Mouse (Mus musculus) midbrain, postnatal 0 days (tissue): ENCODE results near the gene Teddm2. TPM values are rescaled to one million over a fixed set of nuclear protein-coding genes. Genes with fewer than 3 reads are reported as not detected.

Experiments used
- ATAC-seq: fragments of 200-750 bp; cut with Nextera tagmentation; 2 replicates; pipeline ENCODE4 v1.8.0; 2017; ENCODE audit warnings: moderate number of reproducible peaks, mild to moderate bottlenecking, moderate TSS enrichment, moderate library complexity; ENCODE audit not compliant: low FRiP score
- DNase-seq: peaks from one replicate; pipeline ENCODE4 v3.0.0-alpha.2; 2015; ENCODE audit warnings: low spot score
- H3K27ac ChIP-seq: fragments of 300-500 bp; sonication (generic); 2 replicates; pipeline ENCODE4 v1.5.1; 2014; ENCODE audit warnings: low read depth, mild to moderate bottlenecking, low read length, mixed read lengths
- H3K27me3 ChIP-seq: fragments of 300-500 bp; sonication (generic); 2 replicates; pipeline ENCODE4 v1.6.1; 2014; ENCODE audit warnings: low read length, control low read depth, mixed read lengths; ENCODE audit not compliant: insufficient read depth
- H3K36me3 ChIP-seq: fragments of 300-500 bp; sonication (generic); 2 replicates; pipeline ENCODE4 v1.6.1; 2014; ENCODE audit warnings: low read length, control low read depth, mixed read lengths; ENCODE audit not compliant: insufficient read depth
- H3K4me1 ChIP-seq: fragments of 300-500 bp; sonication (generic); 2 replicates; pipeline ENCODE4 v1.6.1; 2014; ENCODE audit warnings: mild to moderate bottlenecking, control low read depth, antibody characterized with exemption, low read length, mixed read lengths; ENCODE audit not compliant: insufficient read depth
- H3K4me2 ChIP-seq: fragments of 300-500 bp; sonication (generic); 2 replicates; pipeline ENCODE4 v1.6.1; 2014; ENCODE audit warnings: low read depth, mild to moderate bottlenecking, low read length, mixed read lengths; ENCODE audit not compliant: poor library complexity, severe bottlenecking
- H3K4me3 ChIP-seq: fragments of 300-500 bp; sonication (generic); 2 replicates; pipeline ENCODE4 v1.5.1; 2014; ENCODE audit warnings: low read depth, mild to moderate bottlenecking, low read length, moderate library complexity
- H3K9ac ChIP-seq: fragments of 300-500 bp; sonication (generic); replicated peaks from 2 replicates; pipeline ENCODE4 v1.6.1; 2014; ENCODE audit warnings: mild to moderate bottlenecking, low read length, moderate library complexity, mixed read lengths; ENCODE audit not compliant: poor library complexity, severe bottlenecking
- H3K9me3 ChIP-seq: fragments of 300-500 bp; sonication (generic); 2 replicates; pipeline ENCODE4 v1.6.1; 2016; ENCODE audit warnings: low read length, control low read depth
- CTCF ChIP-seq: IDR thresholded peaks from 2 replicates; pipeline ENCODE4 v1.5.1; 2016; ENCODE audit warnings: antibody characterized with exemption, mild to moderate bottlenecking
- WGBS: fragments of 180-500 bp; shearing (Covaris S2); extraction: QIAGEN DNeasy Blood & Tissue Kit; methylation state at CpG from one replicate; pipeline ENCODE4 v1.1.7; 2014; 5-methylcytosine and 5-hydroxymethylcytosine counted together
- polyA plus RNA-seq: library from polyadenylated mRNA; unstranded; fragments of >200 nt; fragmentation: Nextera tagmentation; extraction: Ambion mirVana; gene quantifications from 2 replicates; pipeline ENCODE4 v1.2.1, GENCODE M21; 2015
- total RNA-seq: library from RNA; depleted of rRNA; stranded (reverse); fragments of >200 nt; gene quantifications from 2 replicates; pipeline ENCODE4 v1.2.3, GENCODE M21; 2014

Gene Teddm2
- total and polyA plus RNA-seq, 2 experiments from 2014 or later = 0.66 to 1.7 TPM

DNA sequence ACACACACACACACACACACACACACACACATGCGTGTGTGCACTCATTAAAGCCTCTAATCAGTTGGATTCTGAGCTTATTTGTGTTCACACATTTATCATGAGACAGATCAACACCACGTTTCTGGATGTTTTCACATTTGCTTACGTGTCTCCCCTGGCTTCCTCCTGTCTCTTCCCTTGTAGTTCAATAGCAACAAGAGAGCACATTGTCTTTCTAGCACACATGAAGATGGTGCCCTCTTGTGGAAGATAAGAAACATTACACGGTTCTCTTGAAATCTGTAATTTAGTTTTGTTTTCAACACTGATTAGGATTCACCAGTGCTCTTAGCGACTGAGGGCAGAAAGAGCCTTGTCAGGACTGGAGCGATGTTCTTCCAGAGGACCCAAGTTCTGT, 53.2 kb downstream of the Teddm2 start:
- DNase-seq = peak; percentile 87
- no peaks in the 10 kb centered on the region for H3K4me1 ChIP-seq
- H3K27me3 ChIP-seq = no peaks in the 10 kb centered on the region
- 31% methylated on average over 6 of the region's 6 CpGs for WGBS
- peak; percentile 90 for TF ChIP-seq CTCF
- no peak overlapping the region for H3K9ac ChIP-seq
- no peaks in the 10 kb centered on the region for H3K36me3 ChIP-seq
- H3K4me3 ChIP-seq = no peak overlapping the region
- ATAC-seq = no peak
- no peak overlapping the region for H3K4me2 ChIP-seq
- H3K9me3 ChIP-seq = no peaks in the 10 kb centered on the region
- no peak overlapping the region for H3K27ac ChIP-seq

DNA sequence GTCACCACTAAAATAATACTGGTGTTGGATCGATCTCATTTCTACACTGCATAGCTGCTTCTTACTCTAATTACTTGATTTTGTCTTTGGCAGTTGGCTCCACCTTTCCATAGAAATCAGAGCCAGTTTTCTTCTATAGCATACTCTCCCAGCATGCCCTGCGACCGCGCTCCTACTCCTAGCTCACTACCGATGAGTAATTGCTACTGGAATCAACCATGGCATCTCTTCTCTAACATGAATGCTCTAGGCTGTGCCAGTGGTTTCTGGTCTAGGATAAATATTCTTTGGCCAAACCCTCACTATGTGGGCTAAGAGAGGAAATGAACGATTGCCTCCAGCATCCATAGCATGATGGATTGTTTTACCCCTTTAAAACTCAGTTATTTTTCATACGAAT, 53.6 kb downstream of the Teddm2 start:
- no peak overlapping the region for H3K4me3 ChIP-seq
- H3K9ac ChIP-seq = no peak overlapping the region
- no peak for TF ChIP-seq CTCF
- H3K27me3 ChIP-seq = no peaks in the 10 kb centered on the region
- H3K36me3 ChIP-seq = no peaks in the 10 kb centered on the region
- no peak overlapping the region for H3K4me2 ChIP-seq
- H3K4me1 ChIP-seq = no peaks in the 10 kb centered on the region
- H3K9me3 ChIP-seq = no peaks in the 10 kb centered on the region
- no peak overlapping the region for H3K27ac ChIP-seq
- WGBS = 96% methylated on average over 7 of the region's 7 CpGs
- DNase-seq (peak; percentile 41), ATAC-seq (no peak)

DNA sequence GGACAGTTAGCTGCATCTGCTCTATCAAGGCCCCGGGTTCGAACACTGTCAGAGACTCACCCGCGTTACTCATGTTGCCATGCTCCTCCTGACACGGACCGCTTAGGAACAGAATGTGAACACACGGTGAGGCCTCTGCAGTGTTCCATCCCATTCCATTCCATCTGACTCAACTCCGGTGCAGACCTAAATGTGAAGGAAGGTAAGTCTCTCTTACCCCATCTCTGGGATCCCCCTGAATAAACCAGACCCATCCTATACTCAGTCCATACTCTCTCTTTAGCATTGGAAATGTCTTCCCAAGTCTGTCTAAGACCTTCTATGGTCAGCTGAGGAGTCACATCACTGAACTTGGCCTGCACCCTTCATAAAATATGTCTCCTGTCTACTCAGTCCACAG, 56.0 kb downstream of the Teddm2 start, which contains the start of gene Rgsl1:
TSS of gene Rgsl1 (minus strand) at position 101 of the 400 bp plus-strand sequence.
- H3K27ac ChIP-seq = no peak within 1 kb of the TSS
- H3K27me3 ChIP-seq = no peaks in the 10 kb centered on the region
- 99% methylated on average over 8 of the region's 8 CpGs for WGBS
- no peak within 1 kb of the TSS for H3K9ac ChIP-seq
- H3K4me1 ChIP-seq = no peaks in the 10 kb centered on the region
- no peak for DNase-seq
- H3K36me3 ChIP-seq = no peaks in the 10 kb centered on the region
- no peak within 1 kb of the TSS for H3K4me2 ChIP-seq
- ATAC-seq = no peak
- no peak within 1 kb of the TSS for H3K4me3 ChIP-seq
- no peaks in the 10 kb centered on the region for H3K9me3 ChIP-seq
- TF ChIP-seq CTCF = no peak

DNA sequence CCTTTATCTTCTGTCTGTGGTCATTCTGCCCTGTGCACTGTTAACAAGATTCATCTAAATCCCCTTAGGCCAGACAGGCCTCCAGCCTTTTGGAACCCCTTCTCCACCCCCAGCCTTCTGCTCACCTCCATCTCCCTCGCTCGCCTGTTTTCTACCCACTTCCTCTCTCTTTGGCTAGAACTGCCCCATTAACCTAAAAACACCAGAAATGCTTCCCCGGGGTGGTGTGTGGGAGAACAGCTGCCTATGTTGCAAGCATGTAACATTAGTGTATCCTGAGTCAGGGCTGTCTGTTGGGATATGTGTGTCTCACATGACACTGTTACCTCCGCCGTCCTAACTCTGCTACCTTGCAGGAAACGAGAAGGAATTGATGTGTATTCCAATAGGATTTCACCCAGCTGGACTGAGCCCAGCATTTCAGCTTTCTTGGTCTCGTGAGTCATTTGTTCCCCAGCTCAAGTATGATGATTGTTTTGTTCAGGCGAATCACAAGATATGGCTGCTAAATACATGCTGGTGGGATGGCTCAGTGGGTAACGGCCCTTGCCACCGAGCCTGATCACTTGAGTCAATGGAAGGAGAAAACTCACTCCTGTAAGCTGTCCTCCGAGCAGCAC, 57.8 kb downstream of the Teddm2 start:
- ATAC-seq = no peak
- WGBS = 86% methylated on average over 11 of the region's 11 CpGs

DNA sequence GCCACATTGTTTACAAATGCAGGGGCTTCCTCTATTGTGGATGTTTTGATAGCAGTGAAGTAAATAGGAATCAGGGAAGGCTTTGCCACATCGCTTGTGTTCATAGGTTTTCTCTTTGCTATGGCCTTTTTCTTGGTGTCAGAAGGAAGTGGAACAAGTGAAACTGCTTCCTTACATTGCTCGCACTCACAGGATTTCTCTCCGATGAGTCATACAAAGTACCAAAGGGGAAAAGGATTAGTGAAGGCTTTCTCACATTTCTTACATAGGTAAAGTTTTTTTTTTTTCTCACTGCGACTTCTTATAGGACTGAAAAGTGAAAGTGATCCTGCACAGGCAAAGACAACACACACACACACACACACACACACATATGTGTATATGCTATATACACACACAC, 64.0 kb downstream of the Teddm2 start:
- H3K4me1 ChIP-seq = no peaks in the 10 kb centered on the region
- H3K27ac ChIP-seq = no peak overlapping the region
- no peak overlapping the region for H3K9ac ChIP-seq
- H3K9me3 ChIP-seq = no peaks in the 10 kb centered on the region
- TF ChIP-seq CTCF = no peak
- no peak for DNase-seq
- no peak for ATAC-seq
- H3K4me2 ChIP-seq = no peak overlapping the region
- H3K4me3 ChIP-seq = no peak overlapping the region
- WGBS = 80% methylated on average over 4 of the region's 4 CpGs
- H3K36me3 ChIP-seq = no peaks in the 10 kb centered on the region
- H3K27me3 ChIP-seq = no peaks in the 10 kb centered on the region

More for the DNA sequence above, 57.8 kb downstream of the Teddm2 start:
- no peak for DNase-seq
- no peaks in the 10 kb centered on the region for H3K27me3 ChIP-seq
- TF ChIP-seq CTCF = no peak
- no peak overlapping the region for H3K9ac ChIP-seq
- H3K4me1 ChIP-seq = no peaks in the 10 kb centered on the region
- no peaks in the 10 kb centered on the region for H3K36me3 ChIP-seq
- no peak overlapping the region for H3K4me3 ChIP-seq
- H3K9me3 ChIP-seq = no peaks in the 10 kb centered on the region
- H3K4me2 ChIP-seq = no peak overlapping the region
- no peak overlapping the region for H3K27ac ChIP-seq

DNA sequence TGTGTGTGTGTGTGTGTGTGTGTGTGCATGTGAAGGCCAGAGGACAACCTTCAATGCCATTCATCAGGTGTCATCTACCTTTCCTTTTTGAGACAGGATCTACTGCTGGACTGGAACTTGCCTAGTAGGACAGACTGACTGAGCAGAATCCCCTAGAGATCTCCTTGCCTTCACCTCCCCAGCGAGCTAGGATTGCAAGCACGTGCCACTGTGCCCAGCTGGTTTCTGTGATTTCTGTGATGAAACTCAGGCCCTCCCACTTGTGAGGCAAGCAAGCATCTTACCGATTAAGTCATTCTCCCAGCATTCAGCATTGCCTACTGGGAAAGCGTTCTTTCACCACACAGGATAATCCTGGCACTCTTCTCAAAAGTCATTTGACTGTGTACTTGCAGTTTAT, 69.3 kb downstream of the Teddm2 start:
- no peaks in the 10 kb centered on the region for H3K36me3 ChIP-seq
- TF ChIP-seq CTCF = no peak

More for the DNA sequence above, 69.3 kb downstream of the Teddm2 start:
- H3K9me3 ChIP-seq = no peaks in the 10 kb centered on the region
- DNase-seq (no peak), ATAC-seq (no peak)
- no peak overlapping the region for H3K27ac ChIP-seq
- H3K4me1 ChIP-seq = no peaks in the 10 kb centered on the region
- no peak overlapping the region for H3K4me2 ChIP-seq
- H3K9ac ChIP-seq = no peak overlapping the region
- H3K27me3 ChIP-seq = no peaks in the 10 kb centered on the region
- H3K4me3 ChIP-seq = no peak overlapping the region
- WGBS = 73% methylated on average over 4 of the region's 4 CpGs
